Mouse (Mus musculus) erythroblast, embryonic 14.5 days (primary cell): ENCODE data around the gene Pik3cb.

ENCODE experiments used
- GATA1 ChIP-seq: IDR thresholded peaks from 2 replicates; pipeline ENCODE4 v1.6.1; 2012; ENCODE audit warnings: low read length, inconsistent platforms, mixed read lengths
- TAL1 ChIP-seq: IDR thresholded peaks from 3 replicates; pipeline ENCODE4 v1.6.1; 2012; ENCODE audit warnings: low read length, inconsistent platforms, mixed read lengths

DNA sequence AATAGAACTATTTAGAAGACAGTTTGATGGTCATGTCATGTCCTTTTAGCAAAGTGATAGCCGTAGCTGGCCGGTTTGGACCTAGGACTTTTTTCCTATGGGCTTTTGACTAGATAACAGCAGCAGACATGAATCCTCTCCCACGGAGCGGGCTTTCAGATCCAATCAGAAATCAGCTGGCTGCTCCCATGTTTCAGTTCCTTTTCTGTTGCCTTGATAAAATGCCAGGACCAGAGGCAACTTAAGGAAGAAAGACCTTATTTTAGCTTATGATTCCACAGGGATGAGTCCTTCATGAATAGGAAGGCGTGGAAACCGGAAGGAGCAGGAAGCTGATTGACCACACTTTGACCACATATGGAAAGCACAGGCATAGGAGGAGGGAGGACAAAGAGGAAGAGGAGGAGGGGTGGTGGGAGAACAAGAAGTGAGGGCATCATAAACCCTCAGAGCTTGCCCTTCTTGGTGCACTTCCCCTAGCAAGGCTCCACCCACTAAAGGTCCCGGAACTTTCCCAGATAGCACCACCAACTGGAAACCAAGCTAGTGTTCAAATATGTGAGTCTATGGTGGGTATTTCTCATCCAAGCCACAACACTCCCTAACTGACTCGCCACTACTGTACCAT is 42.7 kb upstream of the Pik3cb start:
- no peak for TF ChIP-seq GATA1
- no peak for TF ChIP-seq TAL1
